In genomic region chr12:102705906-102706640, GRCm38 (mm10) we compare ENCODE assay signal across 10 mouse cellular contexts. TPM values are rescaled to one million over a fixed set of nuclear protein-coding genes. Genes with fewer than 3 reads are reported as not detected.
DNase-seq lines count a peak whose midpoint lies in the region; ATAC-seq and TF ChIP-seq lines count a peak whose summit lies in the region.
"Had no signal": no experiment of that assay in that cellular context is flagged by ENCODE, and none has a peak within 500 bp of the region (broad histone marks: within the 10 kb centered on the region; RNA-seq: fewer than 3 reads in every experiment).

No protein-coding gene starts in this region.

- TF ChIP-seq CTCF in left cerebral cortex, adult 2 months (IDR thresholded peaks at IDR 0.05) = peak; percentile 24

- intact Hi-C loops in left cerebral cortex, adult 2 months (cut with DNase I) = loop anchor here (2.0 kb wide), 1 partner anchor 127 kb away; no protein-coding TSS in a partner anchor
- intact Hi-C loops in left cerebral cortex, postnatal 14 days (cut with DNase I) = loop anchor here (5.0 kb wide), 2 partner anchors 129 to 184 kb away; no protein-coding TSS in a partner anchor

- H3K4me3 ChIP-seq in left cerebral cortex, adult 2 months = peak overlapping the region; percentile 75; the same call in 1 of the 2 replicates
- H3K4me3 ChIP-seq in embryonic facial prominence, embryonic 15.5 days (replicated peaks) = peak overlapping the region; percentile 76; the same call in 1 of the 2 replicates
- peak overlapping the region; percentile 80; the same call in 1 of the 2 replicates for H3K4me3 ChIP-seq in limb, embryonic 10.5 days
- peak overlapping the region; percentile 79; the same call in 1 of the 2 replicates for H3K4me3 ChIP-seq in neural tube, embryonic 15.5 days (replicated peaks)

- H3K9me3 ChIP-seq in embryonic facial prominence, embryonic 15.5 days (replicated peaks) = no peaks in the 10 kb centered on the region
- H3K9me3 ChIP-seq in limb, embryonic 10.5 days (replicated peaks) = no peaks in the 10 kb centered on the region
- H3K9me3 ChIP-seq in neural tube, embryonic 15.5 days (replicated peaks) = no peaks in the 10 kb centered on the region

- no peaks in the 10 kb centered on the region for H3K36me3 ChIP-seq in embryonic facial prominence, embryonic 15.5 days
- H3K36me3 ChIP-seq in limb, embryonic 10.5 days = no peaks in the 10 kb centered on the region
- no peaks in the 10 kb centered on the region for H3K36me3 ChIP-seq in neural tube, embryonic 15.5 days

- peaks cover 29% of the 10 kb centered on the region for H3K4me1 ChIP-seq in embryonic facial prominence, embryonic 15.5 days
- H3K4me1 ChIP-seq in limb, embryonic 10.5 days = peaks cover 45% of the 10 kb centered on the region
- peaks cover 41% of the 10 kb centered on the region for H3K4me1 ChIP-seq in neural tube, embryonic 15.5 days

- H3K4me2 ChIP-seq in embryonic facial prominence, embryonic 15.5 days (replicated peaks) = peak overlapping the region; percentile 96
- peak overlapping the region; percentile 81 for H3K4me2 ChIP-seq in neural tube, embryonic 15.5 days

- ATAC-seq in embryonic facial prominence, embryonic 15.5 days (ENCODE audit: insufficient number of reproducible peaks, low FRiP score, low TSS enrichment, low read depth) = no peak
- no peak for ATAC-seq in neural tube, embryonic 15.5 days (ENCODE audit: low FRiP score)

- DNase-seq in left cerebral cortex, adult 2 months (ENCODE audit: extremely low spot score in 1 of 2, low spot score in 2 of 2) = no peak
- DNase-seq in left cerebral cortex, postnatal 14 days (ENCODE audit: low spot score in 2 of 2) = no peak
- no peak for DNase-seq in limb, embryonic 10.5 days (ENCODE audit: low spot score)
- DNase-seq in urinary bladder, postnatal 14 days (ENCODE audit: low spot score) = no peak
- DNase-seq in left cerebral cortex, adult 18-20 months (ENCODE audit: low spot score in 2 of 2) = no peak
- DNase-seq in layer of hippocampus, adult 18-20 months (ENCODE audit: low spot score in 2 of 2) = no peak

- H3K9ac ChIP-seq in embryonic facial prominence, embryonic 15.5 days = no peak overlapping the region
- no peak overlapping the region for H3K9ac ChIP-seq in neural tube, embryonic 15.5 days (replicated peaks)

- WGBS in embryonic facial prominence, embryonic 15.5 days = 69% methylated on average over 6 of the region's 6 CpGs
- 84% methylated on average over 6 of the region's 6 CpGs for WGBS in limb, embryonic 10.5 days
- 83% methylated on average over 6 of the region's 6 CpGs for WGBS in neural tube, embryonic 15.5 days

- H3K27me3 ChIP-seq in embryonic facial prominence, embryonic 15.5 days = no peaks in the 10 kb centered on the region
- peaks cover 19% of the 10 kb centered on the region; the same call in 1 of the 2 replicates for H3K27me3 ChIP-seq in limb, embryonic 10.5 days (ENCODE audit: low read depth, poor library complexity, severe bottlenecking)
- no peaks in the 10 kb centered on the region for H3K27me3 ChIP-seq in neural tube, embryonic 15.5 days (replicated peaks)

- peak overlapping the region; percentile 81 for H3K27ac ChIP-seq in left cerebral cortex, adult 2 months
- no peak overlapping the region for H3K27ac ChIP-seq in embryonic facial prominence, embryonic 15.5 days (replicated peaks)
- H3K27ac ChIP-seq in limb, embryonic 10.5 days = no peak overlapping the region
- H3K27ac ChIP-seq in neural tube, embryonic 15.5 days (replicated peaks) = peak overlapping the region; percentile 94; the same call in 1 of the 2 replicates

RNA-seq across cellular contexts. Expression of gene Itpk1, which starts 1.3 kb away (rescaled TPM):
- 10 to 100 TPM; 52.3 to 54.9 TPM for total RNA-seq in left cerebral cortex, adult 2 months (2021)
- total RNA-seq in left cerebral cortex, postnatal 14 days (2021) = 10 to 100 TPM; 74.9 to 76.2 TPM
- polyA plus RNA-seq in embryonic facial prominence, embryonic 15.5 days (2015; fragmentation: Nextera tagmentation; extraction: Ambion mirVana) = 13.6 and 14.2 TPM in 2 replicates
- polyA plus RNA-seq in limb, embryonic 10.5 days (2016; fragmentation: Nextera tagmentation; extraction: Ambion mirVana) = 9.7 and 11.0 TPM in 2 replicates
- 42.7 TPM in 2 replicates for polyA plus RNA-seq in neural tube, embryonic 15.5 days (2015; fragmentation: Nextera tagmentation; extraction: Ambion mirVana)
- total RNA-seq in left cerebral cortex, adult 18-20 months (2021) = 10 to 100 TPM; 56.0 to 63.6 TPM
- total RNA-seq in layer of hippocampus, adult 18-20 months (2021) = 10 to 100 TPM; 69.2 to 70.5 TPM

RNA-seq across cellular contexts. Expression of gene Moap1, which starts 37.4 kb away (rescaled TPM):
- total RNA-seq in left cerebral cortex, adult 2 months (2021) = 10 to 100 TPM; 24.4 to 33.8 TPM
- total RNA-seq in left cerebral cortex, postnatal 14 days (2021) = 10 to 100 TPM; 37.4 to 38.3 TPM
- polyA plus RNA-seq in embryonic facial prominence, embryonic 15.5 days (2015; fragmentation: Nextera tagmentation; extraction: Ambion mirVana) = 24.5 and 24.7 TPM in 2 replicates
- polyA plus RNA-seq in limb, embryonic 10.5 days (2016; fragmentation: Nextera tagmentation; extraction: Ambion mirVana) = 34.8 and 38.8 TPM in 2 replicates
- polyA plus RNA-seq in neural tube, embryonic 15.5 days (2015; fragmentation: Nextera tagmentation; extraction: Ambion mirVana) = 62.5 and 76.5 TPM in 2 replicates
- total RNA-seq in left cerebral cortex, adult 18-20 months (2021) = 10 to 100 TPM; 33.1 to 34.5 TPM
- 10 to 100 TPM; 23.5 to 26.6 TPM for total RNA-seq in layer of hippocampus, adult 18-20 months (2021)

RNA-seq across cellular contexts. Expression of gene Tmem251, which starts 37.5 kb away (rescaled TPM):
- 1 to 10 TPM; 5.6 to 5.7 TPM for total RNA-seq in left cerebral cortex, adult 2 months (2021)
- total RNA-seq in left cerebral cortex, postnatal 14 days (2021) = 1 to 10 TPM; 4.9 to 5.1 TPM
- polyA plus RNA-seq in embryonic facial prominence, embryonic 15.5 days (2015; fragmentation: Nextera tagmentation; extraction: Ambion mirVana) = 8.7 and 10.2 TPM in 2 replicates
- 11.7 TPM in 2 replicates for polyA plus RNA-seq in limb, embryonic 10.5 days (2016; fragmentation: Nextera tagmentation; extraction: Ambion mirVana)
- polyA plus RNA-seq in neural tube, embryonic 15.5 days (2015; fragmentation: Nextera tagmentation; extraction: Ambion mirVana) = 11.7 and 11.9 TPM in 2 replicates
- total RNA-seq in left cerebral cortex, adult 18-20 months (2021) = 1 to 10 TPM; 5.1 to 5.7 TPM
- 1 to 10 TPM; 4.9 to 5.1 TPM for total RNA-seq in layer of hippocampus, adult 18-20 months (2021)

RNA-seq across cellular contexts. Expression of gene Gm28051, which starts 51.5 kb away (rescaled TPM):
- not detected for total RNA-seq in left cerebral cortex, adult 2 months (2021)
- total RNA-seq in left cerebral cortex, postnatal 14 days (2021) = not detected
- polyA plus RNA-seq in embryonic facial prominence, embryonic 15.5 days (2015; fragmentation: Nextera tagmentation; extraction: Ambion mirVana) = not detected in 2 replicates
- not detected in 2 replicates for polyA plus RNA-seq in limb, embryonic 10.5 days (2016; fragmentation: Nextera tagmentation; extraction: Ambion mirVana)
- not detected in 2 replicates for polyA plus RNA-seq in neural tube, embryonic 15.5 days (2015; fragmentation: Nextera tagmentation; extraction: Ambion mirVana)
- total RNA-seq in left cerebral cortex, adult 18-20 months (2021) = not detected
- total RNA-seq in layer of hippocampus, adult 18-20 months (2021) = not detected
- polyA plus RNA-seq: limb, embryonic 14.5 days; thymus, postnatal 0 days had no signal

RNA-seq across cellular contexts. Expression of gene Gon7, which starts 51.5 kb away (rescaled TPM):
- 10 to 100 TPM; 15.8 to 18.1 TPM for total RNA-seq in left cerebral cortex, adult 2 months (2021)
- total RNA-seq in left cerebral cortex, postnatal 14 days (2021) = 10 to 100 TPM; 12.8 to 14.0 TPM
- 24.3 and 25.6 TPM in 2 replicates for polyA plus RNA-seq in embryonic facial prominence, embryonic 15.5 days (2015; fragmentation: Nextera tagmentation; extraction: Ambion mirVana)
- polyA plus RNA-seq in limb, embryonic 10.5 days (2016; fragmentation: Nextera tagmentation; extraction: Ambion mirVana) = 46.1 and 52.2 TPM in 2 replicates
- polyA plus RNA-seq in neural tube, embryonic 15.5 days (2015; fragmentation: Nextera tagmentation; extraction: Ambion mirVana) = 47.4 and 47.9 TPM in 2 replicates
- total RNA-seq in left cerebral cortex, adult 18-20 months (2021) = 10 to 100 TPM; 13.8 to 21.4 TPM
- total RNA-seq in layer of hippocampus, adult 18-20 months (2021) = 10 to 100 TPM; 14.2 to 14.6 TPM

Comparison
In these comparisons a context has a peak if more than half of its experiments do, and no peak if none do; other contexts are left out.
1. H3K27ac ChIP-seq: peak in left cerebral cortex, adult 2 months (single experiment) and neural tube, embryonic 15.5 days (single experiment); none in embryonic facial prominence, embryonic 15.5 days (single experiment) and limb, embryonic 10.5 days (single experiment).
2. Peak in every context shown above with its lines, with median percentiles within 50 percentile points of each other: H3K4me3 ChIP-seq.